Mouse (Mus musculus) regulatory T cell (primary cell): ENCODE results near the gene Galc.

ENCODE experiments used
- in situ Hi-C: fragments of 300-600 bp; cut with MboI, MseI; formaldehyde crosslinking; loops from one replicate; pipeline ENCODE4 v1.15.1; 2025; ENCODE audit warnings: high pct_unique_total_duplicates

The Galc gene

DNA sequence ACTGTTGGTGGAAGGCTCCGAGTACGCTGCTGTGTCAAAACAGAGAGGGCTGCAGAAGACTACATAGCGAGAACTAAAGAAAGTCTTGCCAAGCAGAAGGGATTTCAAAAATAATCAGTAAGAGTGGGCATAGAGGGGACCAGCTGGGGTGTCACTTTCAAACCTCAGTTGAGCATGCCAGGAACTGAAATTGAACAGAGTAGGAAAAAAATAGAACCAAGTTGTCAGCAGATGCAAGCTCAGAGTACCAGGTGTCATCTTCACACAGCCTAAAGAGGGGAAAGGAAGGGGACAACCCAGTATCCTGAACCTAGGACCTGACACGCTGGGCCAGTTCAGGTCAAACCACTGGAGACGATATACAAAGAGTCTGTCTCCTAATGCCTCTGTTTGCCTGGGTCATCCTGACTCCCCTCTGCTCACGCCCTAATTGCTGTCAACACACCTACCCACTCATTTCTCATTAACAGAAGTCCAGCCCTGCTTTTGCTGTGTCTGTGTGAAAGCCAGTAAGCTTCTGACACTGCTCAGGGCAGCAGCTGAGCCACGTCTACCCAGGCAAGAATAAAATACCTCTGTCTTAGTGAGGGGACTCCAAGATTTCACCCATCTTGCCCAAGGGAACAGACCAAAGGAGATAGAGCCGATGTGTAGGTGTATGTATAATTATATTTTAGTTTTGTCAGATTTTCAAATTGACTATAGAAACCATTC, 71.9 kb downstream of the Galc start:
- in situ Hi-C loops = no loop called here

DNA sequence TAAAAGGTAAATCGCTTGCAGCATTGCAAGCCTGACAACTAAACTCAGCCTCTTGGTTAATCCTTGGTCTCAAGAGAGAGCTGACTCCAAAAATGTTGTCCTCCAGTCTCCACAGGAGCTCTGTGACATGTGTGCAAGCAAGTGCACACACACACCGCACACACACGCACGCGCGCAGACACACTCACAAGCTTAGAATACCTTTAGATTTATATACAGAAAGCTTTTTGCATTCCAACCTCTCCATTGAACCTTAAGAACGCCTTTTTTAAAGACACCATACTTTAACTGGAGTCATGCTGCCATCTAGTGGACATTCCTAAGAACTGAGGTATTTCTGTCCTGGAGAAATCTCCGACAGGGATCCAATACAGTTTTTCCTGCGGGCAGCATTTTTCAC, 77.5 kb downstream of the Galc start:
- in situ Hi-C loops = no loop called here

DNA sequence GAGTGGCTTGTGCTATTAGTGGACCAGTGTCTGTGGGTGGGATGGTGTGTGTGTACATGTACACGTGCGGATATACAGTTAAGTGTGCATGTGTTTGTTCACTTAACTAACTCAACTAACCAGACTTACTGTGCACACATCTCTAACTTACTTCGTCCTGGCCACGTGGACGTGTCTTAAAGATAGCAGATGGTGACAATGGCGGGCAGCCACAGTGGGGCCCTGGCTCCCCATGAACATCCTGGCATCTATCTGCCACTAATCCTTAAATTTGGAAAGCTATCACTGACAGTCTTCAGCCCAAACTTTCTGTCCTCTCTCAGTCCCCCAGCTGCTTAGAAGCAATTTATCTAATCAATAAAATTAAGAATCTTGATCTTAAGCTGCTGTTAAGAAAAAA, 78.5 kb downstream of the Galc start:
- in situ Hi-C loops = no loop called here

DNA sequence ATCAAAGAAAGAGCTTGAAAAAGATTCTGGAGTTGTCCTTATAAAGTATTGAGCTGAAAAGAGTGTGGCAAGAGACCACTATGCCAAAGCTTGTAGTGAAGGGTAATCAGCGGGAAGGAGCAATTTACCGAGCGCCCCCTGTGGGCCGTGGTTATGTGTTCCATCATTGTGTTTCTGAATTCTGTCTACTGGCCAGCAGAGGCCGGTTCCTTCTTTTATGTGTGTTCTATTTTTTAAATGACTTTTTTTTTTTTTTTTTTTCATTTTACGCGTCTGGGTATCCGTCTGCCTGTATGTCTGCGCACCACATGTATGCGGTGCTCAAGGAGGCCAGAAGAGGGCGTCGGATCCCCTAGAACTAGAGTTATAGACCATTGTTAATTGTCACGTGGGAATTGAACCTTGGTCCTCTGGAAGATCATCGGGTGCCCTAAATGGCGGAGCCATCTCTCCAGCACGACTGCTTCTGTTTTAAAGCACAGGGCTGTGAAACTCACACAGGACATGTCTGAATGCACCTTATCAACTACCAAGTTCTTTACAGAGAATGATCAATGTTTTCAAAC, 78.9 kb downstream of the Galc start:
- in situ Hi-C loops = no loop called here

DNA sequence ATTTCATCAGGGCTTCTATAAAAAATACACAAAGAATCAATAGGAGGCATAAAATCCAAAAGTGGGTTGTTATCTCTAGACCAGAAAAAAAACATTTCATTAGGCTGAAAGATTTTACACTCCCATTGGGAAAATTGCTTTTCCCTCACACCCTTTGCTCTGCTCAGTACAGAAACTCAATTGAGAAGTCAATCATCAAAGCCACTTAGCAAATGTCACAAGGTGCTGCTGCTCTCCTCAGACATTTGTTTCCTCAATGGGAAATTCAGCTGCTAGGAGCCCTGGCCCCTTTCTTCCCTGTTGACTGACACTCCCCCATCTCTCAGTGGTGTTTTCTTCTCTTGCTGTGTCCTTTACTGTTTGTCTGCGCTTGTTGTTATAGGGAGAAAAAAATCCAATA, 79.8 kb downstream of the Galc start:
- in situ Hi-C loops = no loop called here

DNA sequence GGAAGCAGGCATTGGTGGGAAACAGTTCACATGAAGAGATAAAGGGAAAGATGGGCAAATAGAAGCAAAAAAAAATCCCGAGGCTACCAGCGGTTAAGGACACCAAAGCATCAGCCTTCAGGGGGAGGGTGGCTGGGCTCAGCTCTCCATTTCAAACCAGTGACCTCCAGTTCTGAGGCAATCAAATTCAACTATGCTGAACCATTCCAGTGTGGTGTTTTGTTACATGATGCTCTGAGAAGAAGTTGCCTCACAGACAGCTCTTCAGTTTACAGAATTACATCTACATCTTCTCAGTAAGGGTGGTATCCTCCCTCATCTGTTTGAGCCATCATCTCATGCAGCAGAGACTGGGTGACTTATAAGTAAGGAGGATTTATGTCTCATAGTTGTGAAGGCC, 82.6 kb downstream of the Galc start:
- in situ Hi-C loops = no loop called here

DNA sequence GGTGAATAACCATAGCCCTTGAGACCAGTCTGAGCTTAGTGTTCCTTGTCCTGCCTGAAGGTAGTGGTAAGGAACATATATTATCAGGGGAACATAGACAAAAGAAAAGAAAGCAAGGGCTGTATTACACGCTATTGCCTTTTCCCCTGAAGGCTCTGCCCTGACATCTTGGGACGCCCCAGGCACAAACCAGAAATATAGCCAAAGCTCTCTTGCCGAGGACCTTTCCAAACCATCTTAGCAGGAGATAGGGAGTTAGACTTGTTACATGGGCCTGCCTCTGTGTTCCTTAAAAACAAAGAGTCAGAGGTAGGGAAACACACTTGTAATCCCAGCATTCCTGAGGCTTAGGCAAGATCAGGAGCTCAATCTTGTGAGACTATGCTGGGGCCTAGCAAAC, 97.4 kb downstream of the Galc start:
- in situ Hi-C loops = no loop called here

DNA sequence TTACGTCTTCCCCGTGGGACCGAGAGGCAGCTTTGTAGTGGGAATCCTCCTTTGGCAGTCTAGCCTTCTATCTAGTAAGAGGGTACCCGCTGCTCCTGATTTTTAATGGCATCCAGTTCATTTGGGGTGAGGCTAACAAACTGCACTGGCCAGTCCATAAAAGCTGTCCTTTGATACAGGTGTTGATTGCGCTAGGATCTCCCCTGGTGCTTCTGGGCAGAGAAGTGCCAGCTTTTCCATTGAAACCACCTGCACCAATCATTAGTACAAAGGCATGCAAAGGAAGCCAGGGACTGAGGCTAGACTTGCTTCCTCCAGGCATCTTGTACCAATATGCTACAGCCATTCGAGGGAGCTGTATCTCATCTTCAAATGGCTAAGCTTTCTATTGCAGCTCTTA, 98.4 kb downstream of the Galc start:
- in situ Hi-C loops = no loop called here
